Mouse (Mus musculus) brain, embryonic 14.5 days (tissue): ENCODE data around the gene Rasd1. TPM values are rescaled to one million over a fixed set of nuclear protein-coding genes. Genes with fewer than 3 reads are reported as not detected.

Source experiments
- DNase-seq: peaks from one replicate; pipeline ENCODE4 v3.0.0-alpha.2; 2011; ENCODE audit warnings: low read depth
- CTCF ChIP-seq: fragments of 200-500 bp; IDR thresholded peaks from 2 replicates; pipeline ENCODE4 v1.5.1; 2012; ENCODE audit warnings: inconsistent platforms, mild to moderate bottlenecking, moderate library complexity, borderline replicate concordance; ENCODE audit not compliant: insufficient read depth, insufficient read length; ENCODE audit errors: extremely low read depth
- POLR2A ChIP-seq: fragments of 200-500 bp; IDR thresholded peaks from 2 replicates; pipeline ENCODE4 v1.6.1; 2012; ENCODE audit warnings: mild to moderate bottlenecking, inconsistent platforms, borderline replicate concordance; ENCODE audit not compliant: poor library complexity, insufficient read depth, insufficient read length, severe bottlenecking; ENCODE audit errors: extremely low read depth
- polyA plus RNA-seq: library from polyadenylated mRNA; depleted of rRNA; stranded (reverse); fragments of >200 nt; gene quantifications from 2 replicates; pipeline ENCODE4 v1.2.3, GENCODE M21; 2012; rRNA removed

Gene Rasd1
- polyA plus RNA-seq, 1 experiment = 0.63 TPM

DNA sequence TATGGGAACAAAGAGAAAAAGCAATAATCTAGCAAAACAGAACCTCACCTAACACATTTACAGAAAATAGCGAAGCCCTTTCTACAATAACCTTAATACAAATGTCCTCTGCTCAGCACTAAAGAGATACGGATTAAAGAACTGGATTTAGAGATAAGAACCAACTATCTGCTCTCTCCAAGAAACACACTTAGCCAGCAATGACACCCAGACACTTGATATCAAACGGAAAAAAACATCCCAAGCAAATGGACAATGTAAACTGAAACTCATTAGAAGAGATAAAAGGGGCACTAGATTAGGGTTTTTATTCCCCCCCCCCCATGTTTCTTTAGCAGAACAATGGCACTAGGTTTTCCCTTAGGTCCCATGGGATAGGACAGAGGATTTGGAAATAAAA lies 45.3 kb downstream of the Rasd1 start:
- TF ChIP-seq POLR2A = no peak
- TF ChIP-seq CTCF = no peak
- DNase-seq = no peak

DNA sequence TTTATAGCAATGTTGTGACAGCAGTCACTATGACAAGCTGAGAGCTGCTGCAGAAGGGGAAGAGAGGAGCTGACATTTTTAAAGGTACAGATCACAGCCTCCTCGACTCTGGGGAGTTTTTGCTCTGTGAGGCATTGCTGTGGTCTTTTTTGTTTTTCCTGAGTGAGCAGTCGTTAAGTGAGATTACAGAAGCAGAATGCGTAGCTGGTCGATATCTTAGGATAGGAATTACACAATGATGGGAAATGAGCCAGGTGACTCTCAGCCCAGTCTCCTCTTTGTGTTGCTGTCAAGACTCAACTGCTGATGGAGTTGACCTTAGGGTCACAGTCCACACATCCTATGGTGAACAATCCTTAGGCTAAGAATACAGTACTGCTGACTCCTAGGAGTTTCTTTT lies 46.7 kb downstream of the Rasd1 start:
- TF ChIP-seq CTCF = no peak
- TF ChIP-seq POLR2A = no peak
- DNase-seq = no peak

GRCm38 (mm10) chr11:59913702-59914101 lies 51.0 kb downstream of the Rasd1 start:
- no peak for DNase-seq
- no peak for TF ChIP-seq POLR2A
- TF ChIP-seq CTCF = no peak

Other genes starting within 250 kb of the Rasd1 start
- gene Pld6, start 177.3 kb downstream of the Rasd1 start, polyA plus RNA-seq = 4.3 and 6.1 TPM in 2 replicates
- 46.1 and 58.8 TPM in 2 replicates for gene Flcn, start 154.9 kb downstream of the Rasd1 start, polyA plus RNA-seq
- gene Nt5m, start 125.5 kb downstream of the Rasd1 start, polyA plus RNA-seq = 57.5 and 63.4 TPM in 2 replicates
- gene Cops3, start 125.1 kb downstream of the Rasd1 start, polyA plus RNA-seq = 57.3 and 75.3 TPM in 2 replicates
- 21.9 and 24.8 TPM in 2 replicates for gene Med9, start 16.7 kb downstream of the Rasd1 start, polyA plus RNA-seq
- 5.9 and 7.6 TPM in 2 replicates for gene Pemt, start 81.5 kb upstream of the Rasd1 start, polyA plus RNA-seq
- gene Rai1, start 140.1 kb upstream of the Rasd1 start, polyA plus RNA-seq = 65.8 and 78.4 TPM in 2 replicates